Mouse (Mus musculus) C2C12 (cell line): ENCODE data around the gene Hvcn1.

Experiments
- CEBPB ChIP-seq: IDR thresholded peaks from one replicate; pipeline ENCODE4 v1.6.1; 2011; ENCODE audit warnings: low read depth, mild to moderate bottlenecking, control low read depth, moderate library complexity
- CTCF ChIP-seq: IDR thresholded peaks from one replicate; pipeline ENCODE4 v1.5.1; 2011; ENCODE audit not compliant: control insufficient read depth, insufficient read depth, insufficient read length
- FOSL1 ChIP-seq: IDR thresholded peaks from one replicate; pipeline ENCODE4 v1.8.0; 2011; ENCODE audit warnings: mild to moderate bottlenecking, low read length; ENCODE audit not compliant: poor library complexity, insufficient read depth, severe bottlenecking
- MAX ChIP-seq: IDR thresholded peaks from one replicate; pipeline ENCODE4 v1.6.1; 2011; ENCODE audit warnings: mild to moderate bottlenecking, control low read depth
- MYOD1 ChIP-seq: IDR thresholded peaks from one replicate; pipeline ENCODE4 v1.6.1; 2011; ENCODE audit warnings: low read depth; ENCODE audit not compliant: control insufficient read depth, insufficient read length
- MYOG ChIP-seq: IDR thresholded peaks from one replicate; pipeline ENCODE4 v1.6.1; 2011; ENCODE audit not compliant: control insufficient read depth, insufficient read length; ENCODE audit errors: extremely low read depth
- USF1 ChIP-seq: IDR thresholded peaks from one replicate; pipeline ENCODE4 v1.6.1; 2011; ENCODE audit warnings: low read depth, mild to moderate bottlenecking, control low read depth, moderate library complexity

GRCm38 (mm10) chr5:122158557-122159515 is 47.8 kb upstream of the Hvcn1 start:
- no peak for TF ChIP-seq CTCF
- TF ChIP-seq CEBPB: peak; percentile 17
- TF ChIP-seq MAX: no peak
- no peak for TF ChIP-seq FOSL1
- TF ChIP-seq MYOG: no peak
- TF ChIP-seq USF1: no peak
- TF ChIP-seq MYOD1: no peak
